Mouse (Mus musculus) A20 (cell line): ENCODE measurements at regions not wholly inside any gene's neighbourhood (a gene's known extent, or its start where the extent isn't known, plus 50 kb on each side); places are given as distances from the start of the nearest gene placed in this dataset.

Experiments used
- DNase-seq: peaks from one replicate; pipeline ENCODE4 v3.0.0-alpha.2; 2011; ENCODE audit warnings: low read depth, low spot score

GRCm38 (mm10) chr11:19823461-19823895 is 100.7 kb upstream of the Spred2 start:
- peak; percentile 76 for DNase-seq

DNA sequence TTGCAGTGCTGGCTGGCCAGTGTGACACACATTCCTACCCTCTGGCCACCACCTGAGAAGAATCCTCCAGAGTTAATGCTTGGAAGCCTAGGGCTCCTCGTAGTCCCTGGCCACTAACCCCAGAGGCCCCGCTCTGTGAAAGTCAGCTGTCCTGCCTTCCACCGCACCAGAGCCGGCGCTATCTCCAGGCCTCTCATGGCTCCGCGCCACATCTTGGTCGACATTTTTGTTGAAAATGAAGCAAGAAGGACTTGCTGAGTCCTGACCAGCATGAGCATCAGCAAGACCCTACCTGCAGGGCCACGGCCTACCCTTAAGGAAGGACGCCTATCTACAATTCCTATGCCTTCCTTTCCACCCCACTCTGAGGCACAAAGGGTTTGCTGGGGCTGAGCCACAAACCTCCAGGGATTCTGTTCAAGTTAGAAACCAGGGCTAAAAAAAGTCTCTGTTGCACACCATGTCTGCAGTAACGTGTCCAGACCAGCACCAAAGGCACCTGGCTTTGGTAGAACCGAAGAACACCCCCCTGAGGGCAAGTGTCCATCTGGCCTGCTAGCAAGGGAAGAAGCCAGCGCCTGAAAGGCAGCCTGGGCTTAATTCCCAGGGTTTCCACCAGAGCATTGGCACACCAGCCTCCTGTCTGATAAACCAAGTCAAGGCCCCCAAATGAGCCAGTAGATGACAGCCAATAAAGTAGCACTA is 97.5 kb upstream of the Spred2 start:
- no peak for DNase-seq

GRCm38 (mm10) chr11:19827996-19828395 is 96.2 kb upstream of the Spred2 start:
- DNase-seq = no peak

DNA sequence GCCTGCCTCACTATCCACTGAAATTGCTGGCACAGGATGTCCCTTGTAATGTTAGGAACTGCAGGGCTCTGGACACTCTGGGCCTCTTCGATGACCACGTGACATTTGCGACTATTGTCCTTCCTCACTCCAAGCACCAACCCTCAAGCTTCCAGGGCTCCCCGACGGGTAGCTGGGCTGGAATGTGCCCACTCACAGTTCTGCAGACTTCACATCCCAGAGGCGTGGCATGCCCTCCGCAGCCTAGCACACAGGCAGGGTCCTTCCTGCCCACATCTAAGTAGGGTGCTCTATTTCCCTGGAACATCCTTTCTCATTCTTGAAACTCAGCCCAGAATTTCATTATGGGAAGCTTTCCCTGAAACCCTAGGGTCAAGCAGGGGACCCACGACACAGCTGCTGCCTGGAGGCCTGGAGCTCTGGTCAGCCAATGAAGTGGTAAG is 95.2 kb upstream of the Spred2 start:
- DNase-seq = no peak

DNA sequence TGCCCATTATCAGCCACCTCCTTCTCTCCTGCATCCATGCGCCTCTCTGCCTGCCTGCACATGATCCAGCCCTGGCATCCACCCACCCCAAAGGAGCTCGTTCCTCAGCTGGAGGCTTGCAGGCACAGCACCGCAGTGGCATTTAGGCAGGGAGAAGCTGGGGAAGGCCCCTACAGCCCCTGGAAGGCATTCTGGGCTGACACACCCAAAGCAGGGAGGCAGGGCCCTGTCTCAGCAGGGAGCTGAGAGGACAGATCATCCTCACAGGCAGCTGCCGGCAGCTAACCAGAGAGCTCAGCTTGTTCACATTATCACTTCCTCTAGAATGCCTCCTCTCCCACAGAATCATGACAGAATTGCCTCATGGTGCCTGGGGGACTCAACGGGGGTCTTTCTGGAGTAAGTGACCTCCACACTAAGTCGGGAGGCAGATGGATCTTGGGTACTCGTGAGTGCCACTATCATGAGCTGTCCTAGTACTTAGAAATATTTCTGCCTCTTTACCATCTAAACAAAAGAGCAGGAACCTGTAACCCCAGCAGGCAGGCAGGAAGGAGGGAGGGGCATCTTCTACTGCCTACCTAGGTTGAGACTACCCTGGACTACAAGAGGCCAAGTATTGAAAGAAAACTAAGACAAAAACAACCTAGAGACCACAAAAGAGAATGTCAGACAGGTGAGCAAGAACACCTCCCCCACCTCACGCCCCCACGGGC is 94.5 kb upstream of the Spred2 start:
- DNase-seq = no peak

GRCm38 (mm10) chr11:19830280-19831062 is 93.7 kb upstream of the Spred2 start:
- DNase-seq = peak; percentile 77

GRCm38 (mm10) chr11:19834561-19834960 is 89.6 kb upstream of the Spred2 start:
- no peak for DNase-seq

DNA sequence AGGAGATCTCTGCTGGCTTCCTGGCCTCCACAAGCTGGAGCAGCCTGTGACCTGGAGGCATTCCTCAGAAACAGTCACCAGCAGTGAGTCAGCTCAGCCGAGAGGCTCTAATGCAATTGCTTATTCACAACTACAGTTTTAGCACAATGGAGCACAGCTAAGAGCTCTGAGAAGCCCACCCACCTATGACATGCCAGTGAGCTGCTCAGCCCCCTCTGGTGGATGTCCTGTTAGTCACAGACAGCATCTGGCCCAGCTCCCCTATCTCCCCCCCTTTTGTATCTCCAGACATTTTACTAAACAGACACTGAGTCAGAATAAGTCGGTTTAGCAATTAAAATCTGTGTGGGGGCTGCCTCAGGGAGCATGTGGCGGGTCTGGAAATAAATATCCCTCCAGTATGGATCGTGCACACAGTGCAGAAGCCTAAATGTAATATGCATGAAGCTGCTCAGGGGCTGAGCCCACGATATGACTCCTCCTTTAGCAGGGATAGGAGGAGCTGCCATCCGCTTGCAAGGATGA is 88.9 kb upstream of the Spred2 start:
- no peak for DNase-seq

GRCm38 (mm10) chr11:19838932-19839331 is 85.2 kb upstream of the Spred2 start:
- DNase-seq = no peak

DNA sequence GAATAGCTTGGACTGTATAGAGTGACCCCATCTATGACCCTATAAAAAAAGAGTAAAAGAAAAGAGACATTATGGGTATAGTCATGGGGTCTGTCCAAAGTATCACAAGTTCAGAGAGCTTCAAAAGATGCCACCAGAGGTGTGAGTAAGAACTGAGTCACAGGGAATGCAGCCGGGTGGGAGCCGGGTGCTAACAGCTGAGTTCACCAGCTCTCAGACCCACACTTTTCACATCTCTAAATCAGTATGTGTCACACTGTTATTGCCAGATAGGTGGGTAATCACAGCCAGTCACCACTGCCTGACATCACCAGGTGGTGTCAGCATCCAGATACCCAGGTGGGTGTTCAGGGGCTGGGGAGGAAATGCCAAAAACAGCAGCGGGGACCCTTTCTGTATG is 81.1 kb upstream of the Spred2 start:
- no peak for DNase-seq

- DNase-seq = no peak
Measured at GRCm38 (mm10) chr11:19847910-19848309, 76.3 kb upstream of the Spred2 start.

DNA sequence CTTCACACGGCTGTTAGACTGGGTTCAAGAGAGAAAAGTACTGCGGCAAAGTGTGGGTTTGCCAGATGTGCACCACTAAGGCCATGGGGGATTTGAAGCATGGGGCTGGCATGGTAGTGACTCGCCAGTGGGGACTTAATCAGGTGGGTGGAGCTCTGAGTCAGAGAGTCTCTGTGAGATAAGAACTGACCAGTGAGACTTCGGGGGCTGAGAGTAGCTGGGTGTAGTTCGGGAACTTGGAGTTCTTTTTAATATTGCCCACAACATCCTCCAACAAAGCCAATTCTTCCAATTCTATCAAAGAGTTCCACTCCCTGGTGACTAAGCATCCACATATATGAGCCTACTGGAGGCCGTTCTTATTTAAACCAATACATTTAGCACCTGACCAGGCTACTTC is 75.8 kb upstream of the Spred2 start:
- DNase-seq = no peak

DNA sequence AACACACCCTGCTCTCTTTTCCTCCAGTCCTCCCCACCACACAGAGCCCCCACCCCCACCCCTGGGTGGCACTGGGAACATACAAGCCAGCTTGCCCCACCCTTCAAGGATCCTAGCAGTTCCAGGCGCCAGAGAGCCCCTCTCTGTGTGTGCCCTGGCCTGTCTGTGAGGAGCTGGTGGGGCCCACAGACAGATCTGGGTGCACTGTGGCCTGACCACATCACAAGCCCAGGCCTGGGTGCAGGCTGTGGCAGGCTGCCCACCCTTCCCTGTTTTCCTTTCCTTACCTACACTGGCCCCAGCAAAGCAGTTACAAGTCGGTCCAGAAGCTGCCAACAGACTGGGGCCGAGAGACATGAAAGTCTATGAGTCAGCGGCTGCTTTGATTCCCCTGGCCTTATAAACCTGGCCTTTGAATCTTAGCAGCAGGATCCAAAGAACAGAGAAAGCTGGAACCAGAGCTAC is 74.8 kb upstream of the Spred2 start:
- no peak for DNase-seq

- DNase-seq = no peak
Measured at GRCm38 (mm10) chr11:19849844-19850420, 74.2 kb upstream of the Spred2 start.

- no peak for DNase-seq
Measured at GRCm38 (mm10) chr11:19851022-19851615, 73.1 kb upstream of the Spred2 start.

DNA sequence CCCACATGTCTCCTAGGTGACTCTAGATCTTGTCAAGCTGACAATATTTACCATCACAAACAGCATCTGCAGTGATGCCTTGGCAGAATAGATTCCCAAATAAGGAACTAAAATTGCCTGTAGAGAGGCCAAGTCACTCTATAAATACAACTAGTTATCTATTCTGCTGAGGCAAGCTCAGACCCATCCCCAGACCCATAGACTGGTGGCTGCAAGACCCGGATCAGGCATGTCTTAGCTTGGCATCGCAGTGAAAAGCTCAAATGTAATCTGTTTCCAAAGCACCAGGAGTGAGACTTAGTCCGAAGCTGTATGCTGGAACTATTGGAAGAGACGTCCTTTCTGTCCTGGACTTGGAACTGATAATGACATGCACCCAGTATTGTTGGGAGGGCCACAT is 62.6 kb upstream of the Spred2 start:
- DNase-seq = no peak

GRCm38 (mm10) chr11:19863327-19863726 is 60.8 kb upstream of the Spred2 start:
- no peak for DNase-seq

DNA sequence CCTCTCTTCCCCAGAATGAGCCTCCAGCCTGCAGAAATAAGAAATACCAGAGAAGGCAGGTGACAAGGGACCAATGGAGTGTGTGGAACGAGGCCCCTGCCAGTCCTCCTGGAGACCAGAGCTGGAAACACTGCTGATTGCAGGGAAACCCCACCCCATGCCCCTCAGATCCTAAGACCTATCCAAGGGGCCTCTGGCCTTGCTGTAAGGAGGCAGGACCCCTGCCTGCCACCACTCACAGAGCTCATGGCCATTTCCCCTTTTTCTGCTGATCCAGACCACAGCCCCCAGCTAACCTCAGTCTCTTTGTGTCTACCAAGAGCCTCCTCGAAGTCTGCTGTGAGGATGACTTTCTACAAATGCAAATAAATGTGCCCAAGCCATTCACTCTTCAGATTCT is 57.9 kb upstream of the Spred2 start:
- peak; percentile 55 for DNase-seq

DNA sequence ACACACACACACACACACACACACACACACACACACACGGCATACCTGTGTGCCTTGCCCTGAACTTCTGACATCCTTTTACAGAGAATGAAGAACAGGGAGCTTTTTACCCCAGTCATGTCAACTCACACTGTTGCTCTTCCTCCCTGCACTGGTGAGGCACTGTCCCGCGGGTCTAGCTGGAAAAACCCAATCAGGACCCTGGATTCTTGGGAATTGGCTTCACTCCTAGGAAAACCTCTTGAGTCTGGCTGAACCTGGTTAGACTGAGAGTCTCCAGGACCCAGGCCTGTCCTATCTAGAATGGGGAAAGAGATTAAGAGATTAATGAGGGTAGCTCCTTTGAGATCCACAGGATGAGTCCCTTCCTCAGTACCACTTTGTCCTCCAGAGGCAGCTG is 54.5 kb upstream of the Spred2 start:
- DNase-seq = no peak

DNA sequence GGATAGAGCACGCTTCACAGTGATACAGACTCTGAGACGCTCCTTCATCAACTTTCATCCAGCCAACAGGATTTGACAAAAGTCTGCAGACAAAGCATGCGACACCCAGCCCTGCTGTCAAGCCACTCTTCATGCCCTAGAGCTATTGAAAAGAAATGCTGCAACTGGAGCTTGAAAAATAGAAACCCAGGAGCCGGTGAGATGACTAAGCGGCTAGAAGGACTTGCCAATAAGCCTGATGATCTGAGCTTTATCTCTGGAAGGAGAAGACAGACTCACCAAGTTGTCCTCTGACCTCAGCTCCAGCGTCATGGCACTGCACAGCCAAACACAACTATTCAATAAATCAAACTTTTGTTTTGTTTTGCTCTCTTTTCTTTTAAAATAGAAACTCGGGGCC is 54.0 kb upstream of the Spred2 start:
- DNase-seq = no peak

DNA sequence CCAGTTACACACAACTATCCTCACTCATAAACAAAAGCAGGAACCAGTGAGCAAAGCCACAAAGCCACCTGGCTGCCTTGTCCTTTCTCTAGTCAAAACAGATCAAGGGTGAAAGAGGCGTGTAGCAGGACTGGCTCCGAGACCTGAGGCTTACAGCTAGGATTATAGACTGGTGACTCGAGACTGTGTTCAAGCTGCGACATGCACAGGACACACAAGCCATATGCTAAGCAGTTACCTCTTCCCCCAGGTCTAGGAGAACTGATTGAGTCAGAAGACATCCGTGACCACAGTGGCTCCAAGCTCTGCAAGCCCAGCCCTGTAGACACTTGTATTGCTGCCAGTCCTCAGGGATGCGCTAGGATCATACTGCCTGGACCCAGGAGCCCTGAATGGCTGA is 50.4 kb upstream of the Spred2 start:
- no peak for DNase-seq
